Mouse (Mus musculus) urinary bladder, postnatal 36 days (tissue): ENCODE results near the gene Tas2r136.

Experiments
- DNase-seq, 2 experiments: peaks; one replicate each; pipeline ENCODE4 v3.0.0; 2022; ENCODE audit warnings: low spot score in 2 of 2, mixed read lengths in 1 of 2

The Tas2r136 gene

GRCm38 (mm10) chr6:132778062-132778461 lies at the start of gene Tas2r136:
Gene Tas2r136 (minus strand): TSS chr6:132778162.
- no peak for DNase-seq

GRCm38 (mm10) chr6:132802518-132802917 lies 24.6 kb upstream of the Tas2r136 start, which contains the start of gene Tas2r117:
Gene Tas2r117 (plus strand): TSS chr6:132802818.
- DNase-seq: no peak

DNA sequence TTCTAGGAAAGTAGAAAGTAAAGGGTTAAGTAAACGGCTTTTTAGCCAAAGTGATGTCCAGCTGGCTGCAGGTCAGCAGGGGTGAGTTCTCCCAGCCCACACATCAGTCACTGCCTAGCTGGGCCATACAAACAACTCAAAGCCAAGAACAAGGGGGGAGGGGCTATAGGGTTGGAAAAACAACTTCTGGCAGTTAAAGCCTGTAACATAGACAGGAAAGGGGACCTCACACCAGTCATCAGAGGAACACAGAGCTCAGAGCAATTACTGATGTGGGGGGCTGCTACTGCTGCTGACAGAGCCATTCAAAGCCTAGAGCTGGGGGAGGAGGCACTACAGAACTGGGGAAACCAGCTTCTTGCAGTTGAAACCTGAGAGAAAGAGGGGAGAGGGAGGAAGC lies 17.4 kb upstream of the Tas2r136 start:
- no peak for DNase-seq

DNA sequence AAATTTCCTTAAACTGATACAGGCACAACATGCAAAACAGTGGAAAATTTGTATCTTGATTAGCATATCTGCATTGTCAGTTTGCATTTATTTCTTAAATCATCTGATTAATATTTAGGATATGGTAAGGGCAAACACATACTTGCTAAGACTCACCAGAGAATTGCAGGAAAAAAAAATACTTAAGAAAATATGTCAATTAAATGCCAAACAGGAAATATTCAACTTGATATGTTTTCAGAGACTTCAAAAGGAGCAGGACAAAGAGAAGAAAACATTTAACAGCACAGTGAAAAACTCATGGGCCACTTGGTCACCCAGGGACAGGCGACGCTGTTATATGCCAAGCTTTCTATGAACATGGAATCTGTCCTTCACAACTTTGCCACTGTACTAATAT lies 16.1 kb downstream of the Tas2r136 start, which contains the start of gene Tas2r102:
Gene Tas2r102 (plus strand): TSS at position 301 of the 400 bp plus-strand sequence.
- DNase-seq: no peak

GRCm38 (mm10) chr6:132754430-132754829 lies 23.5 kb downstream of the Tas2r136 start, which contains the start of gene Tas2r124:
Gene Tas2r124 (plus strand): TSS chr6:132754730.
- no peak for DNase-seq

GRCm38 (mm10) chr6:132750206-132750605 lies 27.8 kb downstream of the Tas2r136 start:
- DNase-seq: no peak

GRCm38 (mm10) chr6:132737935-132738334 lies 40.0 kb downstream of the Tas2r136 start, which contains the start of gene Tas2r115:
Gene Tas2r115 (minus strand): TSS chr6:132738035.
- no peak for DNase-seq
